8 mouse cellular contexts compared by ENCODE assay signal in the genomic region with DNA sequence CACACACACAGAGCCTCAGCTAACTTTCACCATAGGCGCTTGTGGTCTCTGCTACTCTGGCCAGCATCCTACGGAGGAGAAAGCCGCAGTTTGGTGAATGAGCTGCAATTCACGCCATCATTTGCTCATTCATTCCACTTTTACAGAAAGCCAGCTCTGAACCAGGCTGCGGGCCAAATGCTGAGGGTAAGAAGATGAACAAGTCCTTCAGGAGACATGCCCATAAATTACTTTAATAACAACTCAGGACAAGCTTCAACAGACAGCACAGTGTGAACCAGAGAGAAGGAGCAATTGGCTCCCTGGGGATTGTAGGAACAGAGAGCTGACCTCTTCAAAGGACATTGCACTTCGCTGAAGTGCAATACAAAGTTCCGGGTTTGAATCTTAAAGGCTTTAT. TPM values are rescaled to one million over a fixed set of nuclear protein-coding genes. Genes with fewer than 3 reads are reported as not detected.
DNase-seq lines count a peak whose midpoint lies in the region; ATAC-seq and TF ChIP-seq lines count a peak whose summit lies in the region.

No protein-coding gene starts in this region.

- no peak overlapping the region for H3K9ac ChIP-seq in forebrain, embryonic 14.5 days (ENCODE audit: low read length)
- no peak overlapping the region for H3K9ac ChIP-seq in forebrain, embryonic 16.5 days (replicated peaks; ENCODE audit: low read depth, low read length)
- H3K9ac ChIP-seq in lung, embryonic 14.5 days, result no peak overlapping the region
- H3K9ac ChIP-seq in embryonic facial prominence, embryonic 14.5 days (ENCODE audit: low read depth, low read length), result no peak overlapping the region

- H3K4me1 ChIP-seq in forebrain, embryonic 14.5 days (ENCODE audit: control insufficient read depth, insufficient read depth, low read length), result no peaks in the 10 kb centered on the region
- peaks cover 13% of the 10 kb centered on the region for H3K4me1 ChIP-seq in forebrain, embryonic 16.5 days (replicated peaks; ENCODE audit: control insufficient read depth, insufficient read depth, low read length)
- H3K4me1 ChIP-seq in lung, embryonic 14.5 days (ENCODE audit: insufficient read depth), result no peaks in the 10 kb centered on the region
- no peaks in the 10 kb centered on the region for H3K4me1 ChIP-seq in embryonic facial prominence, embryonic 14.5 days (ENCODE audit: control insufficient read depth, insufficient read depth, low read length)

- no peak for ATAC-seq in forebrain, embryonic 14.5 days
- no peak for ATAC-seq in forebrain, embryonic 16.5 days
- no peak for ATAC-seq in lung, embryonic 14.5 days (ENCODE audit: insufficient read depth)
- no peak for ATAC-seq in embryonic facial prominence, embryonic 14.5 days (ENCODE audit: low read depth)

- WGBS in forebrain, embryonic 14.5 days, result 59% methylated on average over 7 of the region's 7 CpGs
- WGBS in forebrain, embryonic 16.5 days, result 52% methylated on average over 7 of the region's 7 CpGs
- 56% methylated on average over 7 of the region's 7 CpGs for WGBS in lung, embryonic 14.5 days
- 56% methylated on average over 7 of the region's 7 CpGs for WGBS in embryonic facial prominence, embryonic 14.5 days

- H3K27ac ChIP-seq in forebrain, embryonic 14.5 days (ENCODE audit: low read depth, low read length), result no peak overlapping the region
- H3K27ac ChIP-seq in forebrain, embryonic 16.5 days (ENCODE audit: low read length), result no peak overlapping the region
- H3K27ac ChIP-seq in lung, embryonic 14.5 days (ENCODE audit: low read depth), result no peak overlapping the region
- H3K27ac ChIP-seq in embryonic facial prominence, embryonic 14.5 days (replicated peaks; ENCODE audit: low read depth, low read length), result no peak overlapping the region

- DNase-seq in forebrain, embryonic 14.5 days (ENCODE audit: low spot score), result peak; percentile 15
- DNase-seq in lung, embryonic 14.5 days, result no peak
- no peak for DNase-seq in lung, postnatal 25 days (ENCODE audit: low spot score)
- peak; percentile 16 for DNase-seq in embryonic facial prominence, embryonic 14.5 days (ENCODE audit: low spot score)
- peak; percentile 14 for DNase-seq in naive thymus-derived CD4-positive, alpha-beta T cell, adult 2 months (ENCODE audit: low read depth)
- DNase-seq in frontal cortex, postnatal 25 days (ENCODE audit: low spot score in 2 of 2), result no peak
- no peak for DNase-seq in MN1 (ENCODE audit: low spot score)

- TF ChIP-seq CTCF in lung, embryonic 14.5 days (IDR thresholded peaks at IDR 0.05; ENCODE audit: low read depth), result no peak

- no peak overlapping the region for H3K4me3 ChIP-seq in forebrain, embryonic 14.5 days (ENCODE audit: low read depth, low read length)
- no peak overlapping the region for H3K4me3 ChIP-seq in forebrain, embryonic 16.5 days (replicated peaks; ENCODE audit: low read length)
- H3K4me3 ChIP-seq in lung, embryonic 14.5 days (ENCODE audit: low read depth, low read length), result 0 out of 2 replicates have a peak overlapping the region, but pooled peaks have one; percentile 55
- no peak overlapping the region for H3K4me3 ChIP-seq in embryonic facial prominence, embryonic 14.5 days (ENCODE audit: low read depth, low read length)

- H3K36me3 ChIP-seq in forebrain, embryonic 14.5 days (ENCODE audit: control insufficient read depth, insufficient read depth, low read length), result no peaks in the 10 kb centered on the region
- H3K36me3 ChIP-seq in forebrain, embryonic 16.5 days (ENCODE audit: control insufficient read depth, insufficient read depth), result no peaks in the 10 kb centered on the region
- H3K36me3 ChIP-seq in lung, embryonic 14.5 days (ENCODE audit: insufficient read depth), result no peaks in the 10 kb centered on the region
- H3K36me3 ChIP-seq in embryonic facial prominence, embryonic 14.5 days (ENCODE audit: control insufficient read depth, insufficient read depth, low read length), result no peaks in the 10 kb centered on the region

- peaks cover 14% of the 10 kb centered on the region for H3K27me3 ChIP-seq in forebrain, embryonic 14.5 days (replicated peaks; ENCODE audit: control insufficient read depth, insufficient read depth, low read length)
- H3K27me3 ChIP-seq in forebrain, embryonic 16.5 days (replicated peaks; ENCODE audit: control insufficient read depth, insufficient read depth, low read length), result peaks cover 9% of the 10 kb centered on the region; the same call in 1 of the 2 replicates
- H3K27me3 ChIP-seq in lung, embryonic 14.5 days (ENCODE audit: insufficient read depth, low read length), result peaks cover 27% of the 10 kb centered on the region
- H3K27me3 ChIP-seq in embryonic facial prominence, embryonic 14.5 days (replicated peaks; ENCODE audit: control insufficient read depth, insufficient read depth, low read length), result peaks cover 30% of the 10 kb centered on the region

- H3K9me3 ChIP-seq in forebrain, embryonic 14.5 days (replicated peaks; ENCODE audit: control insufficient read depth, low read length), result no peaks in the 10 kb centered on the region
- no peaks in the 10 kb centered on the region for H3K9me3 ChIP-seq in forebrain, embryonic 16.5 days (ENCODE audit: control insufficient read depth, low read length)
- no peaks in the 10 kb centered on the region for H3K9me3 ChIP-seq in lung, embryonic 14.5 days (ENCODE audit: low read depth, low read length)
- no peaks in the 10 kb centered on the region for H3K9me3 ChIP-seq in embryonic facial prominence, embryonic 14.5 days (ENCODE audit: control insufficient read depth, low read length)

- no peak overlapping the region for H3K4me2 ChIP-seq in forebrain, embryonic 14.5 days (ENCODE audit: low read length)
- H3K4me2 ChIP-seq in forebrain, embryonic 16.5 days (ENCODE audit: low read length), result no peak overlapping the region
- H3K4me2 ChIP-seq in lung, embryonic 14.5 days, result peak overlapping the region; percentile 99
- H3K4me2 ChIP-seq in embryonic facial prominence, embryonic 14.5 days (ENCODE audit: low read depth, low read length), result peak overlapping the region; percentile 100

RNA-seq across cellular contexts. Expression of gene Cited4, which starts 0.6 kb away (rescaled TPM):
- polyA plus RNA-seq in forebrain, embryonic 14.5 days (2014; fragmentation: Nextera tagmentation; extraction: Ambion mirVana), result 0.17 and 0.23 TPM in 2 replicates
- 0.46 and 0.79 TPM in 2 replicates for polyA plus RNA-seq in forebrain, embryonic 16.5 days (2015; fragmentation: Nextera tagmentation; extraction: Ambion mirVana)
- 1.6 and 2.3 TPM in 2 replicates for polyA plus RNA-seq in lung, embryonic 14.5 days (2014; fragmentation: Nextera tagmentation; extraction: Ambion mirVana)
- polyA plus RNA-seq in embryonic facial prominence, embryonic 14.5 days (2014; fragmentation: Nextera tagmentation; extraction: Ambion mirVana), result 3.4 and 4.7 TPM in 2 replicates

Comparison
In these comparisons a context has a peak if more than half of its experiments do, and no peak if none do; other contexts are left out.
1. DNase-seq: peak in forebrain, embryonic 14.5 days (single experiment), embryonic facial prominence, embryonic 14.5 days (single experiment) and naive thymus-derived CD4-positive, alpha-beta T cell, adult 2 months (single experiment); none in lung, embryonic 14.5 days (single experiment), lung, postnatal 25 days (single experiment), frontal cortex, postnatal 25 days (0 of 2) and MN1 (single experiment).
2. H3K4me2 ChIP-seq: peak in lung, embryonic 14.5 days (single experiment) and embryonic facial prominence, embryonic 14.5 days (single experiment); none in forebrain, embryonic 14.5 days (single experiment) and forebrain, embryonic 16.5 days (single experiment).